Mouse (Mus musculus) embryonic facial prominence, embryonic 11.5 days (tissue): ENCODE measurements at regions not wholly inside any gene's neighbourhood (a gene's known extent, or its start where the extent isn't known, plus 50 kb on each side); places are given as distances from the start of the nearest gene placed in this dataset.

Source experiments
- ATAC-seq: fragments of 200-750 bp; cut with Nextera tagmentation; replicated peaks from 2 replicates; pipeline ENCODE4 v1.8.0; 2017; ENCODE audit warnings: low read depth; ENCODE audit not compliant: insufficient number of reproducible peaks, low FRiP score, low TSS enrichment
- DNase-seq: peaks from one replicate; pipeline ENCODE4 v3.0.0-alpha.2; 2015; ENCODE audit warnings: low spot score
- H3K27ac ChIP-seq: fragments of 300-500 bp; sonication (generic); replicated peaks from 2 replicates; pipeline ENCODE4 v1.5.1; 2014; ENCODE audit warnings: mild to moderate bottlenecking, low read depth, low read length, control low read depth
- H3K27me3 ChIP-seq: fragments of 300-500 bp; sonication (generic); 2 replicates; pipeline ENCODE4 v1.6.1; 2014; ENCODE audit warnings: mild to moderate bottlenecking, low read length, moderate library complexity, mixed read lengths; ENCODE audit not compliant: control insufficient read depth, insufficient read depth
- H3K36me3 ChIP-seq: fragments of 300-500 bp; sonication (generic); replicated peaks from 2 replicates; pipeline ENCODE4 v1.6.1; 2014; ENCODE audit warnings: low read depth, mild to moderate bottlenecking, low read length, moderate library complexity, mixed read lengths; ENCODE audit not compliant: control insufficient read depth, insufficient read depth
- H3K4me1 ChIP-seq: fragments of 300-500 bp; sonication (generic); 2 replicates; pipeline ENCODE4 v1.6.1; 2014; ENCODE audit warnings: low read length, mixed read lengths; ENCODE audit not compliant: control insufficient read depth, insufficient read depth
- H3K4me2 ChIP-seq: fragments of 300-500 bp; sonication (generic); 2 replicates; pipeline ENCODE4 v1.6.1; 2014; ENCODE audit warnings: low read depth, mild to moderate bottlenecking, control low read depth, low read length, moderate library complexity
- H3K4me3 ChIP-seq: fragments of 300-500 bp; sonication (generic); 2 replicates; pipeline ENCODE4 v1.5.1; 2014; ENCODE audit warnings: low read depth, low read length, control low read depth
- H3K9ac ChIP-seq: fragments of 300-500 bp; sonication (generic); replicated peaks from 2 replicates; pipeline ENCODE4 v1.6.1; 2014; ENCODE audit warnings: mild to moderate bottlenecking, control low read depth, low read length
- H3K9me3 ChIP-seq: fragments of 300-500 bp; sonication (generic); replicated peaks from 2 replicates; pipeline ENCODE4 v1.6.1; 2016; ENCODE audit warnings: mild to moderate bottlenecking, low read length, inconsistent platforms, mixed read lengths; ENCODE audit not compliant: control insufficient read depth
- WGBS: fragments of 180-500 bp; shearing (Covaris S2); extraction: QIAGEN DNeasy Blood & Tissue Kit; methylation state at CpG from one replicate; pipeline ENCODE4 v1.1.7; 2014; 5-methylcytosine and 5-hydroxymethylcytosine counted together

- Histone ChIP-seq H3K4me3 (no peak overlapping the region), H3K27ac (no peak overlapping the region), H3K27me3 (no peaks in the 10 kb centered on the region), H3K4me1 (no peaks in the 10 kb centered on the region), H3K9ac (no peak overlapping the region), H3K9me3 (no peaks in the 10 kb centered on the region), H3K36me3 (no peaks in the 10 kb centered on the region), H3K4me2 (no peak overlapping the region)
- ATAC-seq (no peak), DNase-seq (no peak)
- WGBS, result 90% methylated on average over 8 of the region's 8 CpGs
Measured at GRCm38 (mm10) chr3:101524905-101525304, 79.6 kb downstream of the Atp1a1 start.

GRCm38 (mm10) chr3:101524444-101524843, 80.0 kb downstream of the Atp1a1 start:
- no peak overlapping the region for H3K9ac ChIP-seq
- no peak for DNase-seq
- 71% methylated on average over 6 of the region's 6 CpGs for WGBS

GRCm38 (mm10) chr3:101523239-101523638, 81.2 kb downstream of the Atp1a1 start:
- WGBS, result 78% methylated on average over 5 of the region's 5 CpGs
- Histone ChIP-seq H3K4me3 (no peak overlapping the region), H3K36me3 (no peaks in the 10 kb centered on the region), H3K27me3 (no peaks in the 10 kb centered on the region), H3K27ac (no peak overlapping the region), H3K4me2 (no peak overlapping the region), H3K9me3 (no peaks in the 10 kb centered on the region), H3K4me1 (no peaks in the 10 kb centered on the region), H3K9ac (no peak overlapping the region)
- DNase-seq, result no peak
- no peak for ATAC-seq

More at GRCm38 (mm10) chr3:101524444-101524843, 80.0 kb downstream of the Atp1a1 start:
- no peak for ATAC-seq
- Histone ChIP-seq H3K36me3 (no peaks in the 10 kb centered on the region), H3K4me1 (no peaks in the 10 kb centered on the region), H3K27ac (no peak overlapping the region), H3K27me3 (no peaks in the 10 kb centered on the region), H3K9me3 (no peaks in the 10 kb centered on the region), H3K4me3 (no peak overlapping the region), H3K4me2 (no peak overlapping the region)

- WGBS, result 74% methylated on average over 9 of the region's 9 CpGs
Measured at GRCm38 (mm10) chr3:101522246-101522920, 82.1 kb downstream of the Atp1a1 start.

GRCm38 (mm10) chr3:101521155-101521554, 83.3 kb downstream of the Atp1a1 start:
- Histone ChIP-seq H3K4me3 (no peak overlapping the region), H3K4me2 (no peak overlapping the region), H3K9me3 (no peaks in the 10 kb centered on the region), H3K4me1 (peaks cover 4% of the 10 kb centered on the region; the same call in 1 of the 2 replicates), H3K27ac (no peak overlapping the region), H3K36me3 (no peaks in the 10 kb centered on the region), H3K27me3 (no peaks in the 10 kb centered on the region), H3K9ac (no peak overlapping the region)
- DNase-seq (no peak), ATAC-seq (no peak)
- 68% methylated on average over 5 of the region's 5 CpGs for WGBS

More at GRCm38 (mm10) chr3:101522246-101522920, 82.1 kb downstream of the Atp1a1 start:
- Histone ChIP-seq H3K4me1 (no peaks in the 10 kb centered on the region), H3K36me3 (no peaks in the 10 kb centered on the region), H3K9ac (no peak overlapping the region), H3K27ac (no peak overlapping the region), H3K27me3 (no peaks in the 10 kb centered on the region), H3K4me3 (no peak overlapping the region), H3K9me3 (no peaks in the 10 kb centered on the region), H3K4me2 (no peak overlapping the region)
- no peak for DNase-seq
- peak; percentile 46; the same call in 1 of the 2 replicates for ATAC-seq

- H3K4me1 ChIP-seq, result peaks cover 4% of the 10 kb centered on the region; the same call in 1 of the 2 replicates
- DNase-seq (no peak), ATAC-seq (no peak)
- no peaks in the 10 kb centered on the region for H3K9me3 ChIP-seq
- H3K9ac ChIP-seq, result no peak overlapping the region
- H3K4me3 ChIP-seq, result no peak overlapping the region
- no peak overlapping the region for H3K4me2 ChIP-seq
- no peaks in the 10 kb centered on the region for H3K36me3 ChIP-seq
- 74% methylated on average over 6 of the region's 6 CpGs for WGBS
- H3K27ac ChIP-seq, result no peak overlapping the region
- no peaks in the 10 kb centered on the region for H3K27me3 ChIP-seq
Measured at GRCm38 (mm10) chr3:101520115-101520514, 84.4 kb downstream of the Atp1a1 start.

- Histone ChIP-seq H3K27me3 (no peaks in the 10 kb centered on the region), H3K4me1 (peaks cover 4% of the 10 kb centered on the region; the same call in 1 of the 2 replicates), H3K27ac (no peak overlapping the region), H3K9ac (no peak overlapping the region), H3K4me2 (no peak overlapping the region), H3K4me3 (no peak overlapping the region), H3K36me3 (no peaks in the 10 kb centered on the region), H3K9me3 (no peaks in the 10 kb centered on the region)
- ATAC-seq (no peak), DNase-seq (no peak)
- WGBS, result 82% methylated on average over 5 of the region's 5 CpGs
Measured at GRCm38 (mm10) chr3:101519551-101519950, 84.9 kb downstream of the Atp1a1 start.

GRCm38 (mm10) chr3:101518810-101519209, 85.7 kb downstream of the Atp1a1 start:
- H3K4me2 ChIP-seq, result no peak overlapping the region
- H3K4me3 ChIP-seq, result no peak overlapping the region
- no peaks in the 10 kb centered on the region for H3K36me3 ChIP-seq
- no peaks in the 10 kb centered on the region for H3K9me3 ChIP-seq
- no peaks in the 10 kb centered on the region for H3K27me3 ChIP-seq
- 79% methylated on average over 6 of the region's 6 CpGs for WGBS
- peaks cover 4% of the 10 kb centered on the region; the same call in 1 of the 2 replicates for H3K4me1 ChIP-seq
- no peak overlapping the region for H3K9ac ChIP-seq
- ATAC-seq (no peak), DNase-seq (no peak)
- H3K27ac ChIP-seq, result no peak overlapping the region
